Comparison of ENCODE assay signal across 8 mouse cellular contexts in genomic region chr19:53529705-53530562, GRCm38 (mm10). TPM values are rescaled to one million over a fixed set of nuclear protein-coding genes. Genes with fewer than 3 reads are reported as not detected.
DNase-seq lines count a peak whose midpoint lies in the region; ATAC-seq and TF ChIP-seq lines count a peak whose summit lies in the region.

No protein-coding gene starts in this region.

- peak overlapping the region; percentile 63; the same call in 1 of the 2 replicates for H3K9ac ChIP-seq in neural tube, embryonic 14.5 days (replicated peaks; ENCODE audit: low read depth, low read length)

- no peak for TF ChIP-seq CTCF in embryonic fibroblast, embryonic 13.5 days (IDR thresholded peaks at IDR 0.05; ENCODE audit: borderline replicate concordance, insufficient read depth, low read length)

- TF ChIP-seq POLR2A in embryonic fibroblast, embryonic 13.5 days (IDR thresholded peaks at IDR 0.05; ENCODE audit: low read depth, low read length) = peak; percentile 38; the same call in 1 of the 2 replicates

- peak; percentile 29 for ATAC-seq in inflammation-experienced regulatory T-cells, adult 6 months
- ATAC-seq in neural tube, embryonic 14.5 days (ENCODE audit: low read depth) = peak; percentile 24

- peak overlapping the region; percentile 51 for H3K27ac ChIP-seq in embryonic fibroblast, embryonic 13.5 days (ENCODE audit: insufficient read depth, low read length)
- H3K27ac ChIP-seq in neural tube, embryonic 14.5 days (ENCODE audit: low read depth, low read length) = no peak overlapping the region

- peaks cover 10% of the 10 kb centered on the region; the same call in 1 of the 2 replicates for H3K27me3 ChIP-seq in neural tube, embryonic 14.5 days (ENCODE audit: control insufficient read depth, insufficient read depth, low read length)

- 2% methylated on average over 31 of the region's 31 CpGs for WGBS in neural tube, embryonic 14.5 days

- peak; percentile 44 to 56 for DNase-seq in CD8-positive naive resting alpha-beta T cell, adult 2 months (ENCODE audit: low read depth in 2 of 2, low spot score in 2 of 2)
- peak; percentile 53 for DNase-seq in ZHBTc4 (ENCODE audit: low read depth, low spot score)
- peak; percentile 56 to 57 for DNase-seq in lung, adult 18-20 months
- no peak for DNase-seq in urinary bladder, adult 18-20 months (ENCODE audit: low spot score in 2 of 2)
- no peak for DNase-seq in gastrocnemius, postnatal 10 days

- H3K4me1 ChIP-seq in embryonic fibroblast, embryonic 13.5 days (ENCODE audit: control insufficient read depth, insufficient read depth, low read length) = peaks cover 10% of the 10 kb centered on the region; the same call in 1 of the 2 replicates
- H3K4me1 ChIP-seq in neural tube, embryonic 14.5 days (ENCODE audit: control insufficient read depth, insufficient read depth, low read length) = peaks cover 10% of the 10 kb centered on the region

- H3K4me2 ChIP-seq in neural tube, embryonic 14.5 days (ENCODE audit: low read depth, low read length) = peak overlapping the region; percentile 83

- H3K9me3 ChIP-seq in neural tube, embryonic 14.5 days (ENCODE audit: control insufficient read depth, low read length) = no peaks in the 10 kb centered on the region

- no peaks in the 10 kb centered on the region for H3K36me3 ChIP-seq in neural tube, embryonic 14.5 days (ENCODE audit: control insufficient read depth, insufficient read depth, low read length)

- H3K4me3 ChIP-seq in embryonic fibroblast, embryonic 13.5 days (ENCODE audit: insufficient read depth, low read length) = peak overlapping the region; percentile 91
- peak overlapping the region; percentile 58 for H3K4me3 ChIP-seq in neural tube, embryonic 14.5 days (ENCODE audit: low read depth, low read length)

RNA-seq across cellular contexts. Expression of gene Dusp5, which starts 1.0 kb away (rescaled TPM):
- polyA plus RNA-seq in embryonic fibroblast, embryonic 13.5 days (2011; ENCODE audit: insufficient read length, low read depth, missing spikeins) = 19.5 and 40.5 TPM in 2 replicates
- 10 to 100 TPM in 1 of 3 experiments, 1 to 10 TPM in 2; 5.8 to 13.8 (median 6.4) TPM for polyA plus RNA-seq in inflammation-experienced regulatory T-cells, adult 6 months (2017; shearing (Covaris generic))
- polyA plus RNA-seq in neural tube, embryonic 14.5 days (2014; fragmentation: Nextera tagmentation; extraction: Ambion mirVana) = 2.4 and 2.7 TPM in 2 replicates
- 1 to 10 TPM; 1.3 to 2.3 TPM for total RNA-seq in gastrocnemius, postnatal 10 days (2021)

RNA-seq across cellular contexts. Expression of gene Nutf2-ps1, which starts 58.9 kb away (rescaled TPM):
- 153 and 193 TPM in 2 replicates for polyA plus RNA-seq in embryonic fibroblast, embryonic 13.5 days (2011; ENCODE audit: insufficient read length, low read depth, missing spikeins)
- 100 to 1,000 TPM; 144 to 258 (median 167) TPM for polyA plus RNA-seq in inflammation-experienced regulatory T-cells, adult 6 months (2017; shearing (Covaris generic))
- 203 and 206 TPM in 2 replicates for polyA plus RNA-seq in neural tube, embryonic 14.5 days (2014; fragmentation: Nextera tagmentation; extraction: Ambion mirVana)
- total RNA-seq in gastrocnemius, postnatal 10 days (2021) = 10 to 100 TPM; 83.4 to 96.6 TPM

Comparison
In these comparisons a context has a peak if more than half of its experiments do, and no peak if none do; other contexts are left out.
1. DNase-seq: peak in CD8-positive naive resting alpha-beta T cell, adult 2 months (2 of 2), ZHBTc4 (single experiment) and lung, adult 18-20 months (2 of 2); none in urinary bladder, adult 18-20 months (0 of 2) and gastrocnemius, postnatal 10 days (single experiment).